Mouse (Mus musculus) intestine, embryonic 16.5 days (tissue): ENCODE measurements around the gene Ubl7. TPM values are rescaled to one million over a fixed set of nuclear protein-coding genes. Genes with fewer than 3 reads are reported as not detected.
A peak's percentile ranks its signal among the peaks of the same experiment; 100 is the strongest.

Experiments
- ATAC-seq: fragments of 200-750 bp; cut with Nextera tagmentation; 2 replicates; pipeline ENCODE4 v1.8.0; 2017; ENCODE audit warnings: moderate TSS enrichment, moderate library complexity
- H3K27ac ChIP-seq: fragments of 300-500 bp; sonication (generic); 2 replicates; pipeline ENCODE4 v1.5.1; 2014; ENCODE audit warnings: mild to moderate bottlenecking, low read length
- H3K27me3 ChIP-seq: fragments of 300-500 bp; sonication (generic); replicated peaks from 2 replicates; pipeline ENCODE4 v1.6.1; 2014; ENCODE audit warnings: low read length, control low read depth, mixed read lengths; ENCODE audit not compliant: control insufficient read depth, insufficient read depth
- H3K36me3 ChIP-seq: fragments of 300-500 bp; sonication (generic); 2 replicates; pipeline ENCODE4 v1.6.1; 2014; ENCODE audit warnings: low read length, control low read depth; ENCODE audit not compliant: control insufficient read depth, insufficient read depth
- H3K4me1 ChIP-seq: fragments of 300-500 bp; sonication (generic); 2 replicates; pipeline ENCODE4 v1.6.1; 2014; ENCODE audit warnings: low read length, control low read depth, mixed read lengths; ENCODE audit not compliant: control insufficient read depth, insufficient read depth
- H3K4me2 ChIP-seq: fragments of 300-500 bp; sonication (generic); 2 replicates; pipeline ENCODE4 v1.6.1; 2014; ENCODE audit warnings: low read depth, low read length, control low read depth
- H3K4me3 ChIP-seq: fragments of 300-500 bp; sonication (generic); 2 replicates; pipeline ENCODE4 v1.5.1; 2014; ENCODE audit warnings: mild to moderate bottlenecking, low read length
- H3K9ac ChIP-seq: fragments of 300-500 bp; sonication (generic); 2 replicates; pipeline ENCODE4 v1.6.1; 2014; ENCODE audit warnings: low read depth, low read length
- H3K9me3 ChIP-seq: fragments of 300-500 bp; sonication (generic); 2 replicates; pipeline ENCODE4 v1.6.1; 2016; ENCODE audit warnings: low read length, control low read depth; ENCODE audit not compliant: control insufficient read depth
- WGBS: fragments of 180-500 bp; shearing (Covaris S2); extraction: QIAGEN DNeasy Blood & Tissue Kit; methylation state at CpG from one replicate; pipeline ENCODE4 v1.1.7; 2014; 5-methylcytosine and 5-hydroxymethylcytosine counted together
- polyA plus RNA-seq: library from polyadenylated mRNA; unstranded; fragments of >200 nt; fragmentation: Nextera tagmentation; extraction: Ambion mirVana; gene quantifications from 2 replicates; pipeline ENCODE4 v1.2.1, GENCODE M21; 2015

Ubl7 gene
- polyA plus RNA-seq, 1 experiment from 2014 or later: 91.6 TPM

DNA sequence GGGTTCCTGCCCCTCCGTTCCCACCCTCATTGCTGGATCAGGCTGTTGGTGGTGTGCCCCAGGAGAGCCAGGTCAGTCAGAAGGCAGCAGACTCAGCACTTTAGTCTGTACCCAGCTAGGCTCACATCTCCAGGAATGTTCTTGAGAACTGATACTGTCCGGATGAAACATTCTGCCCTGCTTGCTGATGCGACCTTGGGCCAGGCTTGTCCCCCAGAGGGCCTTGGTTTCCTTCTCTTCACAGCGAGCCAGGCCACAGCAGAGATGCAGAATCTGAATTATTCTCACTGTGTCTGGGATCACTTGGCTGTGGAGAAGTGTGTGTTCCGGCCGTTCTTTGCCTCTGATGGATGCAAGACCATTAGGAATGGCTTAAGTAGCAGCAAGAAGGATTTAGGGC is 41.2 kb downstream of the Ubl7 start:
- no peak for ATAC-seq
- WGBS: 72% methylated on average over 6 of the region's 6 CpGs
- peaks cover 26% of the 10 kb centered on the region for H3K4me1 ChIP-seq
- H3K36me3 ChIP-seq: no peaks in the 10 kb centered on the region
- H3K4me3 ChIP-seq: no peak overlapping the region
- H3K9me3 ChIP-seq: no peaks in the 10 kb centered on the region
- no peak overlapping the region for H3K9ac ChIP-seq
- H3K27ac ChIP-seq: no peak overlapping the region
- no peaks in the 10 kb centered on the region for H3K27me3 ChIP-seq
- no peak overlapping the region for H3K4me2 ChIP-seq

GRCm38 (mm10) chr9:57954962-57955744 is 44.4 kb downstream of the Ubl7 start:
- no peak for ATAC-seq
- WGBS: 86% methylated on average over 12 of the region's 12 CpGs

DNA sequence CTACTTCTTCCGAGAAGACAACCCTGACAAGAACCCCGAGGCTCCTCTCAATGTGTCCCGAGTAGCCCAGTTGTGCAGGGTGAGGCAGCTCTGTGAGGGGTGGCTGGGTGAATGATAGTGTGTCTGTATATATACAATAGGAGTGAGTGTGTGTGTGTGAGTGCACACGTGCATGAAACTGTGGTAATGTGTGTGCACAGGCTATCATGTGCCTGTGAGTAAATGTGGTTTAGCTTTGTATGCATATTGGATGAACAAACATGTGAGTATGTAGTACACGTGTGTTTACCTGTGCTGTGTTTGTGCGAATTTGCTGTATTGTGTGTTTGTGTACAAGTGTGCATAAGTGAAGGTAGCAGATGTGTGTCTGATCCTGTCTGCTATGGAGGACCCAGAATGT is 45.0 kb downstream of the Ubl7 start:
- Histone ChIP-seq H3K4me2 (no peak overlapping the region), H3K4me1 (peaks cover 19% of the 10 kb centered on the region), H3K9me3 (no peaks in the 10 kb centered on the region), H3K36me3 (no peaks in the 10 kb centered on the region), H3K27me3 (no peaks in the 10 kb centered on the region), H3K27ac (no peak overlapping the region), H3K9ac (no peak overlapping the region), H3K4me3 (no peak overlapping the region)
- WGBS: 86% methylated on average over 6 of the region's 6 CpGs
- no peak for ATAC-seq

More at GRCm38 (mm10) chr9:57954962-57955744, 44.4 kb downstream of the Ubl7 start:
- H3K4me3 ChIP-seq: no peak overlapping the region
- H3K4me2 ChIP-seq: no peak overlapping the region
- H3K9ac ChIP-seq: no peak overlapping the region
- H3K27me3 ChIP-seq: no peaks in the 10 kb centered on the region
- H3K9me3 ChIP-seq: no peaks in the 10 kb centered on the region
- no peak overlapping the region for H3K27ac ChIP-seq
- peaks cover 22% of the 10 kb centered on the region for H3K4me1 ChIP-seq
- H3K36me3 ChIP-seq: no peaks in the 10 kb centered on the region

GRCm38 (mm10) chr9:57956196-57956837 is 45.5 kb downstream of the Ubl7 start:
- Histone ChIP-seq H3K4me1 (peaks cover 17% of the 10 kb centered on the region), H3K9me3 (no peaks in the 10 kb centered on the region), H3K27me3 (no peaks in the 10 kb centered on the region), H3K36me3 (no peaks in the 10 kb centered on the region), H3K4me3 (no peak overlapping the region), H3K27ac (peak overlapping the region; percentile 19; the same call in 1 of the 2 replicates), H3K9ac (no peak overlapping the region), H3K4me2 (no peak overlapping the region)
- 79% methylated on average over 9 of the region's 9 CpGs for WGBS
- peak; percentile 34; the same call in 1 of the 2 replicates for ATAC-seq

DNA sequence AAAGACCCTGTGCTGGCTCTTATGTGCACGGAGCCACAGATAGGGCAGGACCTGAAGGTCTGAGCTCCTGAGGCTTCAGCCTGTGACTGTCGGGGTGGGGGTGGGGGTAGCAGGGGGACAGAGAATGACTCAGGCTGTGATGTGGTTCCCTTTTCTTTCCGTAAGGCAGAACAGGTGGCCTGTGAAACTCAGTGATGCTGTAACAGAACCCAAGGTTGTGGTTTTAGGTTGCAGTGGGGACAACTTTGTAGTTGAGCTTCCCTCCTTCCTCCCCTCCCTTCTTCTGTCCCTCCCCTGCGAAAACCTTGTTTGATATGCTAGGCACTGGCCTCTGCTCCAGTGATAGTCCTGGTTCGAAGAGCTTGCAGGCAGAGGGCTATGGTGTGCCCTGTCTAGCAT is 46.1 kb downstream of the Ubl7 start:
- peak; percentile 19; the same call in 1 of the 2 replicates for ATAC-seq
- no peak overlapping the region for H3K9ac ChIP-seq
- peaks cover 17% of the 10 kb centered on the region for H3K4me1 ChIP-seq
- H3K4me2 ChIP-seq: no peak overlapping the region
- WGBS: 80% methylated on average over 5 of the region's 5 CpGs
- no peak overlapping the region for H3K4me3 ChIP-seq
- no peaks in the 10 kb centered on the region for H3K9me3 ChIP-seq
- no peaks in the 10 kb centered on the region for H3K27me3 ChIP-seq
- no peaks in the 10 kb centered on the region for H3K36me3 ChIP-seq
- H3K27ac ChIP-seq: no peak overlapping the region

GRCm38 (mm10) chr9:57958615-57959014 is 47.8 kb downstream of the Ubl7 start:
- ATAC-seq: no peak
- Histone ChIP-seq H3K9ac (no peak overlapping the region), H3K27me3 (no peaks in the 10 kb centered on the region), H3K4me1 (peaks cover 9% of the 10 kb centered on the region), H3K4me2 (no peak overlapping the region), H3K36me3 (no peaks in the 10 kb centered on the region), H3K4me3 (no peak overlapping the region), H3K27ac (no peak overlapping the region), H3K9me3 (no peaks in the 10 kb centered on the region)
- WGBS: 65% methylated on average over 1 of the region's 1 CpGs

GRCm38 (mm10) chr9:57959399-57959798 is 48.6 kb downstream of the Ubl7 start:
- H3K36me3 ChIP-seq: no peaks in the 10 kb centered on the region
- H3K4me3 ChIP-seq: no peak overlapping the region
- no peaks in the 10 kb centered on the region for H3K9me3 ChIP-seq
- no peak overlapping the region for H3K9ac ChIP-seq
- no peak overlapping the region for H3K4me2 ChIP-seq
- no peaks in the 10 kb centered on the region for H3K27me3 ChIP-seq
- no peak overlapping the region for H3K27ac ChIP-seq
- 54% methylated on average over 10 of the region's 10 CpGs for WGBS
- H3K4me1 ChIP-seq: peaks cover 8% of the 10 kb centered on the region
- ATAC-seq: no peak

DNA sequence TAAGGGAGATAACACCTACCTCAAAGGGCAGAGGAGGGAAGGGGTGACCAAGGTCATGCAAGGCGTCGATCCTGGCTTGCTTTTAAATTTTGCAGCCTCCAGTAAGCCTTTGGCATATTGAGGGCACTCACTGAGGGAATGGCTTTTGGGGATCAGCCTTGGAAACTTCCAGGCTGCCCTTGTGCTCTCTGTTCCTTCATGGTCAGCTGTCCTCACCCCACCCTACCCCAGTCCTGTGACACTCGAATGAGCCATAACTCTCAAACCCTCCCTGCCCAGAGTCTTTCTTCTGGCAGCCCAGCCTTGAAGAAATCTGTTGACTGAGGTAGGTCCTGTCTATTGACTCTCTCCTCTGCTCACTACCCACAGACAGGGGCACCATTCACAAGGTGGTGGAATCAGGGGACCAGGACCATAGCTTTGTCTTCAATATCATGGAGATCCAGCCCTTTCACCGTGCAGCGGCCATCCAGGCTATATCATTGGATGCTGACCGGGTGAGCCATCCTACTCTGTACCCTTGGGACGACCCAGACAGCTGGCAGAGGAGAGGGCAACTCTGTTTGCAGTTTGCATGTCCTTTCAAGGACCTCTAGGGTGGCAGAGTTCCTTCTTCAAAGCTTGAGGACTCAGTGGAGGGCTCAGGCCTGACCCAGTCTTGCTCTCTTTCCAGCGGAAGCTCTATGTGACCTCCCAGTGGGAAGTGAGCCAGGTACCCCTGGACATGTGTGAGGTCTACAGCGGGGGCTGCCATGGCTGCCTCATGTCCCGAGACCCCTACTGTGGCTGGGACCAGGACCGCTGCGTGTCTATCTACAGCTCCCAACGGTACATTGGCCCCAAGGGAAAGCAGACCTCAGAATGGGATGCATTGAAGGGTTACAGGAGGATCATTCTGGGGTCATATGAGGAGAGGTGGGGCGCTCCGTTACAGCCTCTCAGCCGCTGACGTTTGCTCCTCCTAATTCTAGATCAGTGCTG is 49.4 kb downstream of the Ubl7 start:
- no peak for ATAC-seq
- Histone ChIP-seq H3K36me3 (no peaks in the 10 kb centered on the region), H3K27ac (no peak overlapping the region), H3K4me1 (peaks cover 12% of the 10 kb centered on the region), H3K27me3 (no peaks in the 10 kb centered on the region), H3K4me2 (no peak overlapping the region), H3K9me3 (no peaks in the 10 kb centered on the region), H3K4me3 (no peak overlapping the region), H3K9ac (0 out of 2 replicates have a peak overlapping the region, but pooled peaks have one; percentile 8)
- WGBS: 82% methylated on average over 17 of the region's 17 CpGs

DNA sequence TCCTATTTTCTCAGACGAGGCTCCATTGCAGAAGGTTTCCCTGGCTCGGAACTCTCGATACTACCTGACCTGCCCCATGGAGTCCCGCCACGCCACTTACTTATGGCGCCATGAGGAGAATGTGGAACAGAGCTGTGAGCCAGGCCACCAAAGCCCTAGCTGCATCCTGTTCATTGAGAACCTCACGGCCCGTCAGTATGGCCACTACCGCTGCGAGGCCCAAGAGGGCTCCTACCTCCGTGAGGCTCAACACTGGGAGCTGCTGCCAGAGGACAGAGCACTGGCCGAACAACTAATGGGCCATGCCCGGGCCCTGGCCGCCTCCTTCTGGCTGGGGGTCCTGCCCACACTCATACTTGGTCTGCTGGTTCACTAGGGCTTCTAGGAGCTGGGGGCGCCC is 50.4 kb downstream of the Ubl7 start:
- peaks cover 21% of the 10 kb centered on the region for H3K4me1 ChIP-seq
- ATAC-seq: no peak
- H3K4me3 ChIP-seq: no peak overlapping the region
- no peak overlapping the region for H3K4me2 ChIP-seq
- 92% methylated on average over 15 of the region's 15 CpGs for WGBS
- no peak overlapping the region for H3K27ac ChIP-seq
- no peaks in the 10 kb centered on the region for H3K36me3 ChIP-seq
- H3K27me3 ChIP-seq: no peaks in the 10 kb centered on the region
- H3K9ac ChIP-seq: peak overlapping the region; percentile 20; the same call in 1 of the 2 replicates
- no peaks in the 10 kb centered on the region for H3K9me3 ChIP-seq
